Mouse (Mus musculus): ENCODE results near the gene Zfp488. TPM values are rescaled to one million over a fixed set of nuclear protein-coding genes. Genes with fewer than 3 reads are reported as not detected.
A peak's percentile ranks its signal among the peaks of the same experiment; 100 is the strongest.

The Zfp488 gene
- total RNA-seq, 1 experiment = not detected

DNA sequence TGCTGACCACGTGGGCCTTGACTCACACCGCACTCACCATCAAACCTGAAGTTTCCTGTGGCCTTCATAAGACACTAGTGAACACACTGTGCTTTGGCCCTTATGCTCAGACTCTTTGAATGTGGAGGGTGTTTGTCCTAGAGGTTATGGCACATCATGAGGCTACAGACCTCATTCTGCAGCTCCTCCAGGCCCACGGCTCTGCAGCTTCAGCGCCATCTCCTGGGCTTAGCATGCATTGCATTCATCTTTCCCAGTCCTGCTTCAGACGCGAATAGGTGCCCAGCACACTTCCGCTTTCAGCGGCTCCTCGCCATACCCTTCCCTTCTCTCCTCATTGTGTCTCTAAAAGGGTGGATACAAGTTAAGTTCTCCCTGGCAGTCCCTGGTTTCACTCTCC, 39.4 kb downstream of the Zfp488 start:
- Histone ChIP-seq H3K9ac (ENCODE audit: insufficient read depth, low read depth, low read length, poor library complexity, severe bottlenecking) (no peak overlapping the region), H3K4me1 (ENCODE audit: control insufficient read depth in 2 of 2, insufficient read depth in 2 of 2, low read length in 2 of 2, poor library complexity in 1 of 2) (no peaks in the 10 kb centered on the region), H3K27ac (ENCODE audit: insufficient read depth, low read depth, low read length, poor library complexity, severe bottlenecking) (no peak overlapping the region), H3K4me3 (ENCODE audit: insufficient read depth in 1 of 2, low read depth in 1 of 2, low read length in 2 of 2, poor library complexity in 1 of 2, severe bottlenecking in 1 of 2) (no peak overlapping the region), H3K9me3 (ENCODE audit: control insufficient read depth, insufficient read depth, low read depth, low read length) (no peaks in the 10 kb centered on the region), H3K36me3 (ENCODE audit: control insufficient read depth, insufficient read depth, low read length, poor library complexity, severe bottlenecking) (no peaks in the 10 kb centered on the region)
- no peak for DNase-seq (ENCODE audit: low read depth, low spot score)
- in situ Hi-C loops (cut with MboI; ENCODE audit: low sequenced_read_pairs in 2 of 2, unreplicated experiment in 2 of 2) = loop anchor here (10.0 to 25.0 kb wide), 2 partner anchors 252 to 264 kb away; no protein-coding TSS in a partner anchor
- no peak for TF ChIP-seq MAFK (IDR thresholded peaks at IDR 0.05; ENCODE audit: insufficient read depth, low read depth, low read length)

DNA sequence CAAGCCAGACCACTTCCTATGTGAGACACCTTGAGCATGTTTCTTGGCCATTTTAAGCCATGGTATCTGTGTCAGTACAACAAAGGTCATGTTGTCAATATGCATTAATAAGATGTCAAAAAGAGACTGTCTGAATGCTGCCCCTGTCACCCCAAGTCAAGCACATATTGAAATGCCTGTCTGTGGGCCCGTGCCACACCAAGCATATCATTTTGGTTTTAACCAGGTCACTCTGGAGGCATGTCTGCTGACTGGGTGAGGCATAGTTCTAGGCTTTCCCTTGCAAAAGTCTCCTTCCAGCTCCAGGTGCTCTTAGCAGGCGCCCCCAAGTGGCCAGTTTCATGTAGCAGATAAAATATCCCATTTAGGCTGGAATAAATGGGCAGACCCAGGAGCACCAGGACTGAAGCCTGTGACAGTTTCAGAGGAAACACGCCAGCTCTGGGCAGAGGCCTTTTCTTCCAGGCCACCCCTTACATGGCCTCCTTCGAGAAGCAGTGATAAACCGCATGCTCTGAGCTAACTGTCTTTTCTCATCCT, 44.7 kb downstream of the Zfp488 start:
- DNase-seq (ENCODE audit: low read depth, low spot score) = peak; percentile 53
- H3K36me3 ChIP-seq (ENCODE audit: control insufficient read depth, insufficient read depth, low read length, poor library complexity, severe bottlenecking) = no peaks in the 10 kb centered on the region
- TF ChIP-seq MAFK (IDR thresholded peaks at IDR 0.05; ENCODE audit: insufficient read depth, low read depth, low read length) = no peak
- no peak overlapping the region for H3K9ac ChIP-seq (ENCODE audit: insufficient read depth, low read depth, low read length, poor library complexity, severe bottlenecking)
- in situ Hi-C loops (cut with MboI; ENCODE audit: low sequenced_read_pairs in 2 of 2, unreplicated experiment in 2 of 2) = loop anchor here (10.0 to 25.0 kb wide), 2 partner anchors 247 to 259 kb away; no protein-coding TSS in a partner anchor
- H3K27ac ChIP-seq (ENCODE audit: insufficient read depth, low read depth, low read length, poor library complexity, severe bottlenecking) = no peak overlapping the region
- H3K4me1 ChIP-seq (ENCODE audit: control insufficient read depth in 2 of 2, insufficient read depth in 2 of 2, low read length in 2 of 2, poor library complexity in 1 of 2) = no peaks in the 10 kb centered on the region
- no peak overlapping the region for H3K4me3 ChIP-seq (ENCODE audit: insufficient read depth in 1 of 2, low read depth in 1 of 2, low read length in 2 of 2, poor library complexity in 1 of 2, severe bottlenecking in 1 of 2)
- H3K9me3 ChIP-seq (ENCODE audit: control insufficient read depth, insufficient read depth, low read depth, low read length) = no peaks in the 10 kb centered on the region

DNA sequence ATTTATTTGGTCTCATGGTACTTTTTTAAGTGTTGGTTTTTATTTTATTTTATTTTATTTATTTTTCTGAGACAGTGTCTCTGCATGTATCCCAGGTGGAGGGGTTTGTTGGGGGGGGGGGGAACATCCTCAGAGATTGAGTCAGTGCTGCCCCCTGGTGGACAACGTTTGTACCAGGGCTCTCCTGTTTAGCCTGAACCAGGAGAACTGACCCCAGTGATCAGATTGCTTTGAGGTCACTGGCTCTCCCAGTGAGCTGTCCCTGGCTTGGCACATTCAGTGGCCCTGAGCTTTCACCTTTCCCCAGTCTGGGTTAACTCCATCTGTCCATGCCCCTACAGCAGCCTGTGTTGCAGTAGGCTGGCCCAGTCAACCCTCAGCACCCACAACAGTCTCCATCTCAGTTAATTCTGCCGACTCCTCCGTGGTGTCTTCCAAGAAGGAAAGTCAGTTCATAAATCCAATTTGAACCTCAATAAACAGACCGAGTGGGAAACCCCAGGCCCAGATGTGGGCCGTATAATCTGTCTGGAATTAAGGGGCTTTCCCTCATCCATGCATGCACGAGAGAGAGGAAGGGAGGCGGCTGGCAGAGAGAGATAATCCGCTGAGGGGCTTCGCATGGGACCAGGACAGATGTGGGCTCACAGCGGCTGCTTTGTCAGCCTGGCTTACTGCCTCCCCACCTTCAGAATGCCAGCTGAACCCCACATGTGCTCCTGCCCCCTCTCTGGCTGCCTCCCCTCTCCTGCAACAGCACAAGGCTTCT, 45.4 kb downstream of the Zfp488 start:
- Histone ChIP-seq H3K36me3 (ENCODE audit: control insufficient read depth, insufficient read depth, low read length, poor library complexity, severe bottlenecking) (no peaks in the 10 kb centered on the region), H3K9me3 (ENCODE audit: control insufficient read depth, insufficient read depth, low read depth, low read length) (no peaks in the 10 kb centered on the region), H3K4me3 (ENCODE audit: insufficient read depth in 1 of 2, low read depth in 1 of 2, low read length in 2 of 2, poor library complexity in 1 of 2, severe bottlenecking in 1 of 2) (no peak overlapping the region), H3K27ac (ENCODE audit: insufficient read depth, low read depth, low read length, poor library complexity, severe bottlenecking) (no peak overlapping the region), H3K4me1 (ENCODE audit: control insufficient read depth in 2 of 2, insufficient read depth in 2 of 2, low read length in 2 of 2, poor library complexity in 1 of 2) (no peaks in the 10 kb centered on the region), H3K9ac (ENCODE audit: insufficient read depth, low read depth, low read length, poor library complexity, severe bottlenecking) (no peak overlapping the region)
- TF ChIP-seq ZNF384 (IDR thresholded peaks at IDR 0.05; ENCODE audit: low read depth, low read length) (no peak), CHD2 (IDR thresholded peaks at IDR 0.05; ENCODE audit: low read depth, low read length) (no peak), MAFK (IDR thresholded peaks at IDR 0.05; ENCODE audit: insufficient read depth, low read depth, low read length) (no peak), HCFC1 (IDR thresholded peaks at IDR 0.05; ENCODE audit: borderline replicate concordance, insufficient read depth, low read length) (no peak), ZC3H11A (IDR thresholded peaks at IDR 0.05; ENCODE audit: borderline replicate concordance, low read depth, low read length) (no peak)
- no peak for DNase-seq (ENCODE audit: low read depth, low spot score)
- in situ Hi-C loops (cut with MboI; ENCODE audit: low sequenced_read_pairs in 2 of 2, unreplicated experiment in 2 of 2) = loop anchor here (10.0 to 25.0 kb wide), 2 partner anchors 246 to 258 kb away; no protein-coding TSS in a partner anchor

- H3K36me3 ChIP-seq (ENCODE audit: control insufficient read depth, insufficient read depth, low read length, poor library complexity, severe bottlenecking) = no peaks in the 10 kb centered on the region
- H3K9me3 ChIP-seq (ENCODE audit: control insufficient read depth, insufficient read depth, low read depth, low read length) = no peaks in the 10 kb centered on the region
- TF ChIP-seq ZNF384 (IDR thresholded peaks at IDR 0.05; ENCODE audit: low read depth, low read length) (no peak), CHD2 (IDR thresholded peaks at IDR 0.05; ENCODE audit: low read depth, low read length) (no peak), MAFK (IDR thresholded peaks at IDR 0.05; ENCODE audit: insufficient read depth, low read depth, low read length) (no peak), HCFC1 (IDR thresholded peaks at IDR 0.05; ENCODE audit: borderline replicate concordance, insufficient read depth, low read length) (no peak)
- no peak overlapping the region for H3K4me3 ChIP-seq (ENCODE audit: insufficient read depth in 1 of 2, low read depth in 1 of 2, low read length in 2 of 2, poor library complexity in 1 of 2, severe bottlenecking in 1 of 2)
- H3K4me1 ChIP-seq (ENCODE audit: control insufficient read depth in 2 of 2, insufficient read depth in 2 of 2, low read length in 2 of 2, poor library complexity in 1 of 2) = no peaks in the 10 kb centered on the region
- in situ Hi-C loops (cut with MboI; ENCODE audit: low sequenced_read_pairs in 2 of 2, unreplicated experiment in 2 of 2) = loop anchor here (10.0 to 25.0 kb wide), 2 partner anchors 245 to 257 kb away; no protein-coding TSS in a partner anchor
- DNase-seq (ENCODE audit: low read depth, low spot score) = no peak
- no peak overlapping the region for H3K27ac ChIP-seq (ENCODE audit: insufficient read depth, low read depth, low read length, poor library complexity, severe bottlenecking)
- H3K9ac ChIP-seq (ENCODE audit: insufficient read depth, low read depth, low read length, poor library complexity, severe bottlenecking) = no peak overlapping the region
Observed at GRCm38 (mm10) chr14:33931853-33932252, 46.7 kb downstream of the Zfp488 start.
